Comparison of ENCODE assay signal across 10 mouse cellular contexts in genomic region chr10:62883933-62884372, GRCm38 (mm10). TPM values are rescaled to one million over a fixed set of nuclear protein-coding genes. Genes with fewer than 3 reads are reported as not detected.
DNase-seq lines count a peak whose midpoint lies in the region; ATAC-seq lines count a peak whose summit lies in the region.
"Had no signal": no experiment of that assay in that cellular context is flagged by ENCODE, and none has a peak within 500 bp of the region (broad histone marks: within the 10 kb centered on the region; RNA-seq: fewer than 3 reads in every experiment).

No protein-coding gene starts in this region.

- no peak for DNase-seq in liver, embryonic 11.5 days (ENCODE audit: low spot score)
- DNase-seq in adrenal gland, postnatal 36 days = no peak
- DNase-seq in gastrocnemius, postnatal 14 days = no peak

- no peak for ATAC-seq in forebrain, embryonic 12.5 days (ENCODE audit: low FRiP score)
- ATAC-seq in forebrain, embryonic 15.5 days (replicated peaks) = no peak
- no peak for ATAC-seq in liver, embryonic 11.5 days (replicated peaks; ENCODE audit: low FRiP score)
- ATAC-seq in liver, embryonic 12.5 days = no peak
- ATAC-seq in common myeloid progenitor, adult 5-6 weeks (replicated peaks; ENCODE audit: low read depth, poor library complexity, severe bottlenecking) = 0 out of 2 replicates have a peak, but pooled peaks have one; percentile 20
- ATAC-seq in midbrain, embryonic 12.5 days (ENCODE audit: low FRiP score, low read depth) = no peak

- peak overlapping the region; percentile 8 for H3K4me2 ChIP-seq in forebrain, embryonic 12.5 days
- H3K4me2 ChIP-seq in forebrain, embryonic 15.5 days (replicated peaks) = no peak overlapping the region
- H3K4me2 ChIP-seq in liver, embryonic 11.5 days = peak overlapping the region; percentile 10; the same call in 1 of the 2 replicates
- H3K4me2 ChIP-seq in liver, embryonic 12.5 days = no peak overlapping the region
- peak overlapping the region; percentile 33 for H3K4me2 ChIP-seq in midbrain, embryonic 12.5 days (replicated peaks)
- H3K4me2 ChIP-seq: embryonic facial prominence, embryonic 12.5 days; heart, embryonic 15.5 days had no signal

- no peak overlapping the region for H3K4me3 ChIP-seq in forebrain, embryonic 12.5 days (replicated peaks)
- no peak overlapping the region for H3K4me3 ChIP-seq in forebrain, embryonic 15.5 days
- no peak overlapping the region for H3K4me3 ChIP-seq in liver, embryonic 11.5 days (ENCODE audit: low read depth, low read length)
- no peak overlapping the region for H3K4me3 ChIP-seq in liver, embryonic 12.5 days
- H3K4me3 ChIP-seq in midbrain, embryonic 12.5 days = 0 out of 2 replicates have a peak overlapping the region, but pooled peaks have one; percentile 3
- H3K4me3 ChIP-seq: embryonic facial prominence, embryonic 12.5 days; heart, embryonic 15.5 days had no signal

- intact Hi-C loops in gastrocnemius, postnatal 14 days (cut with DNase I; ENCODE audit: low total_unique reads) = no loop called here

- no peak overlapping the region for H3K27ac ChIP-seq in forebrain, embryonic 12.5 days
- H3K27ac ChIP-seq in forebrain, embryonic 15.5 days (replicated peaks) = no peak overlapping the region
- no peak overlapping the region for H3K27ac ChIP-seq in liver, embryonic 11.5 days (ENCODE audit: low read depth, low read length)
- H3K27ac ChIP-seq in liver, embryonic 12.5 days = no peak overlapping the region
- H3K27ac ChIP-seq in midbrain, embryonic 12.5 days (replicated peaks) = no peak overlapping the region
- H3K27ac ChIP-seq: embryonic facial prominence, embryonic 12.5 days; heart, embryonic 15.5 days had no signal

- H3K4me1 ChIP-seq in forebrain, embryonic 12.5 days = peaks cover 13% of the 10 kb centered on the region
- H3K4me1 ChIP-seq in forebrain, embryonic 15.5 days = peaks cover 24% of the 10 kb centered on the region
- peaks cover 7% of the 10 kb centered on the region; the same call in 1 of the 2 replicates for H3K4me1 ChIP-seq in liver, embryonic 11.5 days (replicated peaks; ENCODE audit: control insufficient read depth, insufficient read depth, low read length)
- H3K4me1 ChIP-seq in liver, embryonic 12.5 days = peaks cover 22% of the 10 kb centered on the region
- peaks cover 6% of the 10 kb centered on the region for H3K4me1 ChIP-seq in midbrain, embryonic 12.5 days

- H3K9me3 ChIP-seq in forebrain, embryonic 12.5 days = no peaks in the 10 kb centered on the region
- no peaks in the 10 kb centered on the region for H3K9me3 ChIP-seq in forebrain, embryonic 15.5 days
- no peaks in the 10 kb centered on the region for H3K9me3 ChIP-seq in liver, embryonic 11.5 days (ENCODE audit: control insufficient read depth, low read length)
- H3K9me3 ChIP-seq in liver, embryonic 12.5 days (replicated peaks) = no peaks in the 10 kb centered on the region
- no peaks in the 10 kb centered on the region for H3K9me3 ChIP-seq in midbrain, embryonic 12.5 days
- H3K9me3 ChIP-seq: embryonic facial prominence, embryonic 12.5 days; heart, embryonic 15.5 days had no signal

- 0 out of 2 replicates have a peak, but pooled peaks cover 11% of the 10 kb centered on the region for H3K27me3 ChIP-seq in forebrain, embryonic 12.5 days
- H3K27me3 ChIP-seq in forebrain, embryonic 15.5 days = no peaks in the 10 kb centered on the region; the same call in 1 of the 2 replicates
- no peaks in the 10 kb centered on the region; the same call in 1 of the 2 replicates for H3K27me3 ChIP-seq in liver, embryonic 11.5 days (replicated peaks; ENCODE audit: control insufficient read depth, insufficient read depth, low read length)
- H3K27me3 ChIP-seq in liver, embryonic 12.5 days (replicated peaks) = peaks cover 37% of the 10 kb centered on the region
- H3K27me3 ChIP-seq in midbrain, embryonic 12.5 days = peaks cover 10% of the 10 kb centered on the region; the same call in 1 of the 2 replicates
- H3K27me3 ChIP-seq: heart, embryonic 15.5 days had no signal

- H3K9ac ChIP-seq in forebrain, embryonic 12.5 days = no peak overlapping the region
- H3K9ac ChIP-seq in forebrain, embryonic 15.5 days (replicated peaks) = no peak overlapping the region
- H3K9ac ChIP-seq in liver, embryonic 11.5 days (ENCODE audit: low read depth, low read length) = no peak overlapping the region
- no peak overlapping the region for H3K9ac ChIP-seq in liver, embryonic 12.5 days
- H3K9ac ChIP-seq in midbrain, embryonic 12.5 days (replicated peaks) = no peak overlapping the region
- H3K9ac ChIP-seq: embryonic facial prominence, embryonic 12.5 days; heart, embryonic 15.5 days had no signal

- H3K36me3 ChIP-seq in forebrain, embryonic 12.5 days (replicated peaks) = peaks cover 8% of the 10 kb centered on the region; the same call in 1 of the 2 replicates
- no peaks in the 10 kb centered on the region for H3K36me3 ChIP-seq in forebrain, embryonic 15.5 days
- no peaks in the 10 kb centered on the region; the same call in 1 of the 2 replicates for H3K36me3 ChIP-seq in liver, embryonic 11.5 days (ENCODE audit: control insufficient read depth, insufficient read depth, low read length)
- no peaks in the 10 kb centered on the region for H3K36me3 ChIP-seq in liver, embryonic 12.5 days
- peaks cover 9% of the 10 kb centered on the region for H3K36me3 ChIP-seq in midbrain, embryonic 12.5 days

- WGBS in forebrain, embryonic 12.5 days = 12% methylated on average over 9 of the region's 9 CpGs
- 12% methylated on average over 9 of the region's 9 CpGs for WGBS in forebrain, embryonic 15.5 days
- whole genome bisulfite sequencing in liver, embryonic 11.5 days = 21% methylated on average over 9 of the region's 9 CpGs
- WGBS in liver, embryonic 12.5 days (ENCODE audit: insufficient replicate concordance) = 22% methylated on average over 9 of the region's 9 CpGs
- 6% methylated on average over 8 of the region's 9 CpGs for WGBS in midbrain, embryonic 12.5 days

RNA-seq across cellular contexts. Expression of gene Tet1, which starts 24.8 kb away (rescaled TPM):
- polyA plus RNA-seq in forebrain, embryonic 12.5 days (2016; fragmentation: Nextera tagmentation; extraction: Ambion mirVana) = 36.5 and 39.2 TPM in 2 replicates
- 35.0 and 40.0 TPM in 2 replicates for polyA plus RNA-seq in forebrain, embryonic 15.5 days (2015; fragmentation: Nextera tagmentation; extraction: Ambion mirVana)
- 11.7 and 12.9 TPM in 2 replicates for polyA plus RNA-seq in liver, embryonic 11.5 days (2014; fragmentation: Nextera tagmentation; extraction: Ambion mirVana)
- polyA plus RNA-seq in liver, embryonic 12.5 days (2016; fragmentation: Nextera tagmentation; extraction: Ambion mirVana) = 3.6 and 4.6 TPM in 2 replicates
- total RNA-seq in common myeloid progenitor, adult 5-6 weeks (2017) = 16.6 and 20.7 TPM in 2 replicates
- polyA plus RNA-seq in midbrain, embryonic 12.5 days (2016; fragmentation: Nextera tagmentation; extraction: Ambion mirVana) = 35.2 and 35.6 TPM in 2 replicates
- total RNA-seq in adrenal gland, postnatal 36 days (2021) = 1 to 10 TPM; 2.1 to 4.7 TPM
- total RNA-seq in gastrocnemius, postnatal 14 days (2021) = 10 to 100 TPM in 1 of 2 experiments, 1 to 10 TPM in 1; 7.4 to 11.4 TPM

RNA-seq across cellular contexts. Expression of gene Slc25a16, which starts 36.5 kb away (rescaled TPM):
- 13.0 and 13.1 TPM in 2 replicates for polyA plus RNA-seq in forebrain, embryonic 12.5 days (2016; fragmentation: Nextera tagmentation; extraction: Ambion mirVana)
- polyA plus RNA-seq in forebrain, embryonic 15.5 days (2015; fragmentation: Nextera tagmentation; extraction: Ambion mirVana) = 18.7 and 19.1 TPM in 2 replicates
- polyA plus RNA-seq in liver, embryonic 11.5 days (2014; fragmentation: Nextera tagmentation; extraction: Ambion mirVana) = 13.5 and 15.7 TPM in 2 replicates
- polyA plus RNA-seq in liver, embryonic 12.5 days (2016; fragmentation: Nextera tagmentation; extraction: Ambion mirVana) = 11.9 and 12.4 TPM in 2 replicates
- 18.1 and 20.7 TPM in 2 replicates for total RNA-seq in common myeloid progenitor, adult 5-6 weeks (2017)
- 10.5 and 12.8 TPM in 2 replicates for polyA plus RNA-seq in midbrain, embryonic 12.5 days (2016; fragmentation: Nextera tagmentation; extraction: Ambion mirVana)
- total RNA-seq in adrenal gland, postnatal 36 days (2021) = 10 to 100 TPM; 33.5 to 49.0 TPM
- total RNA-seq in gastrocnemius, postnatal 14 days (2021) = 10 to 100 TPM; 18.5 to 19.8 TPM

Comparison
In these comparisons a context has a peak if more than half of its experiments do, and no peak if none do; other contexts are left out.
1. H3K4me2 ChIP-seq: peak in forebrain, embryonic 12.5 days (single experiment), liver, embryonic 11.5 days (single experiment) and midbrain, embryonic 12.5 days (single experiment); none in forebrain, embryonic 15.5 days (single experiment) and liver, embryonic 12.5 days (single experiment).